Mouse (Mus musculus): Measurements from ENCODE around the gene Lmntd2. TPM values are rescaled to one million over a fixed set of nuclear protein-coding genes. Genes with fewer than 3 reads are reported as not detected.

The Lmntd2 gene
- polyA plus RNA-seq, 1 experiment from 2014 or later, result 4.8 TPM

DNA sequence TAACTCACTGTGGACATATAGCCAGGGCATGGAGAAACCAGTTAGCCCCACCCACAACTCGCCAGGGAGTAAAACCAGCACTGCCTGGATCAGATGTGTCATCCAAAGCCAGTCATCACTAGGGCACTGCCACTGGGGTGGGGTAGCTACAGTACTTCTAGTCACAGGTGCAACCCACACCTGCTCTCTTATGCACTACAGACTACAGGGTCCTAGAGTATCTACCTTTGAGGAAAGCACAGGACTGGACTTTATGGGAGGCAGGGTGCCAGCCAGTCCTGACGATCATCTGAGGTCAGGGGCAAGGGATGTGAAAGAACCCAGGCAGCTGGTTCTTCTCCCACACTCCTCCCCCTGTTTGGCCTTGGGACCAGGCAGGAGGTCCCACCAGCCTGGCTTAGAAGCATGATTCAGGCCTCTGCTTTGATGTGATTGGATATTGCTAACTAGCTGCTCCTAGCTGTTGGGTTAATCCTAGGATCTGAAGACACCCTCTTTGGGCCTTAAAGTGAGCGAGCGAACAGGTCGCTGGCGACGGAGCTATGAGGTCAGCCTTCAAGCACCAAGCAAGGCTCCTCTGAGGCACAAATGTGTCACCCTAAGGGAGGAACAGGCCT is 45.9 kb downstream of the Lmntd2 start:
- 7% methylated on average over 7 of the region's 7 CpGs for WGBS
- Histone ChIP-seq H3K4me2 (ENCODE audit: low read depth, low read length) (peak overlapping the region; percentile 85), H3K36me3 (ENCODE audit: control insufficient read depth, insufficient read depth, low read length) (peaks cover 9% of the 10 kb centered on the region; the same call in 1 of the 2 replicates), H3K27ac (ENCODE audit: low read length) (peak overlapping the region; percentile 94), H3K27me3 (ENCODE audit: control insufficient read depth, insufficient read depth, low read length) (no peaks in the 10 kb centered on the region), H3K4me3 (replicated peaks; ENCODE audit: low read length) (peak overlapping the region; percentile 71), H3K9ac (ENCODE audit: low read length) (peak overlapping the region; percentile 82), H3K4me1 (ENCODE audit: control insufficient read depth, insufficient read depth, low read length) (peaks cover 27% of the 10 kb centered on the region), H3K9me3 (replicated peaks; ENCODE audit: control insufficient read depth, low read length) (no peaks in the 10 kb centered on the region)
- peak; percentile 5; the same call in 1 of the 2 replicates for ATAC-seq (ENCODE audit: insufficient read depth, low FRiP score)

DNA sequence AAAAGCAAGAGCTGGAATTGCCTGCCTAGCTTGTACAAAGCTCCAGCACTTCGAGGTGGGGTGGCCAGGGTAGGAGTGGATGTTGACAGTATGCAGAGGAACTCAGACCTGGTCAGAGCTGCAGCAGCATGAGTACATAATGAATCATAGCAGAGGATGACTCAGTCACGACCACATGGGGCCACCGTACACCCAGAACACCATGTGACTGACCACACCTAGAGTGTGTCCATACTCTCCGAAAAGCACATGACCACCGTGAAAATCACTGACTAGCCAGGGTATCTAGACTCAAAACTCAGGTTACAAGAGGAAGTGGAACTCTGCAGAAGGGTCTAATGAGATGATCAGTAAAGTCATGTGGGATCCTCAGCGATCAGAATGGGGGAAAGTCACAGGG is 49.0 kb downstream of the Lmntd2 start:
- Histone ChIP-seq H3K4me1 (ENCODE audit: control insufficient read depth, insufficient read depth, low read length) (peaks cover 27% of the 10 kb centered on the region), H3K27me3 (ENCODE audit: control insufficient read depth, insufficient read depth, low read length) (no peaks in the 10 kb centered on the region), H3K4me2 (ENCODE audit: low read depth, low read length) (peak overlapping the region; percentile 23; the same call in 1 of the 2 replicates), H3K9ac (ENCODE audit: low read length) (peak overlapping the region; percentile 49; the same call in 1 of the 2 replicates), H3K27ac (ENCODE audit: low read length) (peak overlapping the region; percentile 83), H3K36me3 (ENCODE audit: control insufficient read depth, insufficient read depth, low read length) (peaks cover 26% of the 10 kb centered on the region), H3K4me3 (replicated peaks; ENCODE audit: low read length) (no peak overlapping the region), H3K9me3 (replicated peaks; ENCODE audit: control insufficient read depth, low read length) (no peaks in the 10 kb centered on the region)
- 62% methylated on average over 6 of the region's 6 CpGs for WGBS
- ATAC-seq (ENCODE audit: insufficient read depth, low FRiP score), result peak; percentile 82

DNA sequence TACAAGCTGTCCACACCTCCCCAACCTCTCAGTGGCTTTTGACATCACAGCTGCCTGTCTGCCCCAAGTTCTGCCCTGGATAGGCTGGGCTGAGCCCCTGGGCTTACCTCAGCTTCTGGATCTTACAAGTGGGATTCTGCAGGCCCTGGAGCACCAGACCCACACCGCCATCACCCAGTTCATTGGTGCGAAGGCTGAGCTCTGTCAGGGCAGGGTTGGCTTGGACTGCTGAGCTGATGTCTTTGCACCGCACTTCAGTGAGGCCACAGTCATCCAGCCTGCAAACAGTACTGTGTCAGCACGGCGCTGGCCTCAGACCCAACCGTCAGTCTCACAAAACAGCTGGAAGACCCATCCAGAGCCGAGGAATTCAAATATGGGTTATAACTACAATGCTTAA is 49.5 kb downstream of the Lmntd2 start:
- Histone ChIP-seq H3K9ac (ENCODE audit: low read length) (peak overlapping the region; percentile 49), H3K9me3 (replicated peaks; ENCODE audit: control insufficient read depth, low read length) (no peaks in the 10 kb centered on the region), H3K36me3 (ENCODE audit: control insufficient read depth, insufficient read depth, low read length) (peaks cover 30% of the 10 kb centered on the region), H3K27me3 (ENCODE audit: control insufficient read depth, insufficient read depth, low read length) (no peaks in the 10 kb centered on the region), H3K4me3 (replicated peaks; ENCODE audit: low read length) (no peak overlapping the region), H3K27ac (ENCODE audit: low read length) (peak overlapping the region; percentile 83), H3K4me2 (ENCODE audit: low read depth, low read length) (no peak overlapping the region), H3K4me1 (ENCODE audit: control insufficient read depth, insufficient read depth, low read length) (peaks cover 24% of the 10 kb centered on the region)
- WGBS, result 87% methylated on average over 7 of the region's 7 CpGs
- no peak for ATAC-seq (ENCODE audit: insufficient read depth, low FRiP score)

MicroRNAs encoded within 50 kb of the gene (microRNA counts, 519-probe panel; counts per million panel counts)
- microRNA mmu-miR-210, result 3,554 counts per million, percentile 82 among the panel's probes with 10 or more counts

Small RNA genes within 50 kb of the gene (microRNA-seq; reads per million reads assigned to microRNA genes)
- gene Mir210, result 1,136 reads per million, percentile 77 among the genes with 10 or more reads in this experiment

Other genes with a start within 250 kb of the Lmntd2 start
- 156 and 185 TPM in 2 replicates for gene Ifitm1, start 246.9 kb downstream of the Lmntd2 start, polyA plus RNA-seq (2015; fragmentation: Nextera tagmentation; extraction: Ambion mirVana)
- 322 and 395 TPM in 2 replicates for gene Ifitm3, start 203.3 kb downstream of the Lmntd2 start, polyA plus RNA-seq (2015; fragmentation: Nextera tagmentation; extraction: Ambion mirVana)
- gene Ifitm6, start 196.2 kb downstream of the Lmntd2 start, polyA plus RNA-seq (2015; fragmentation: Nextera tagmentation; extraction: Ambion mirVana), result 5.5 and 7.5 TPM in 2 replicates
- not detected in 2 replicates for gene Gm17387, start 184.9 kb downstream of the Lmntd2 start, polyA plus RNA-seq (2015; fragmentation: Nextera tagmentation; extraction: Ambion mirVana)
- gene B4galnt4, start 153.0 kb downstream of the Lmntd2 start, polyA plus RNA-seq (2015; fragmentation: Nextera tagmentation; extraction: Ambion mirVana), result 4.9 and 5.1 TPM in 2 replicates
- 74.2 and 103 TPM in 2 replicates for gene Pkp3, start 135.9 kb downstream of the Lmntd2 start, polyA plus RNA-seq (2015; fragmentation: Nextera tagmentation; extraction: Ambion mirVana)
- 14.1 and 14.7 TPM in 2 replicates for gene Sigirr, start 113.5 kb downstream of the Lmntd2 start, polyA plus RNA-seq (2015; fragmentation: Nextera tagmentation; extraction: Ambion mirVana)
- 22.5 and 26.2 TPM in 2 replicates for gene Ano9, start 96.3 kb downstream of the Lmntd2 start, polyA plus RNA-seq (2015; fragmentation: Nextera tagmentation; extraction: Ambion mirVana)
- 56.0 and 59.4 TPM in 2 replicates for gene Ptdss2, start 91.7 kb downstream of the Lmntd2 start, polyA plus RNA-seq (2015; fragmentation: Nextera tagmentation; extraction: Ambion mirVana)
- 240 and 265 TPM in 2 replicates for gene Rnh1, start 41.2 kb downstream of the Lmntd2 start, polyA plus RNA-seq (2015; fragmentation: Nextera tagmentation; extraction: Ambion mirVana)
- gene Hras, start 20.1 kb downstream of the Lmntd2 start, polyA plus RNA-seq (2015; fragmentation: Nextera tagmentation; extraction: Ambion mirVana), result 45.1 and 48.0 TPM in 2 replicates
- gene Lrrc56, start 19.9 kb downstream of the Lmntd2 start, polyA plus RNA-seq (2015; fragmentation: Nextera tagmentation; extraction: Ambion mirVana), result 7.1 TPM in 2 replicates
- 82.3 and 104 TPM in 2 replicates for gene Rassf7, start 1.8 kb upstream of the Lmntd2 start, polyA plus RNA-seq (2015; fragmentation: Nextera tagmentation; extraction: Ambion mirVana)
- gene Phrf1, start 14.7 kb upstream of the Lmntd2 start, polyA plus RNA-seq (2015; fragmentation: Nextera tagmentation; extraction: Ambion mirVana), result 57.6 and 67.7 TPM in 2 replicates
- gene Irf7, start 52.4 kb upstream of the Lmntd2 start, polyA plus RNA-seq (2015; fragmentation: Nextera tagmentation; extraction: Ambion mirVana), result 3.5 and 3.6 TPM in 2 replicates
- 16.0 and 17.0 TPM in 2 replicates for gene Cdhr5, start 62.7 kb upstream of the Lmntd2 start, polyA plus RNA-seq (2015; fragmentation: Nextera tagmentation; extraction: Ambion mirVana)
- gene Sct, start 65.1 kb upstream of the Lmntd2 start, polyA plus RNA-seq (2015; fragmentation: Nextera tagmentation; extraction: Ambion mirVana), result 23.2 and 24.8 TPM in 2 replicates
- 0.18 TPM in 1 of 2 replicates, not detected in the other for gene Drd4, start 77.9 kb upstream of the Lmntd2 start, polyA plus RNA-seq (2015; fragmentation: Nextera tagmentation; extraction: Ambion mirVana)
- gene Deaf1, start 113.6 kb upstream of the Lmntd2 start, polyA plus RNA-seq (2015; fragmentation: Nextera tagmentation; extraction: Ambion mirVana), result 61.3 and 64.3 TPM in 2 replicates
- gene Tmem80, start 113.7 kb upstream of the Lmntd2 start, polyA plus RNA-seq (2015; fragmentation: Nextera tagmentation; extraction: Ambion mirVana), result 35.9 and 36.5 TPM in 2 replicates
- gene Eps8l2, start 124.8 kb upstream of the Lmntd2 start, polyA plus RNA-seq (2015; fragmentation: Nextera tagmentation; extraction: Ambion mirVana), result 79.4 and 108 TPM in 2 replicates
- gene Taldo1, start 178.1 kb upstream of the Lmntd2 start, polyA plus RNA-seq (2015; fragmentation: Nextera tagmentation; extraction: Ambion mirVana), result 399 and 400 TPM in 2 replicates
- 45.8 and 48.1 TPM in 2 replicates for gene Gatd1, start 200.1 kb upstream of the Lmntd2 start, polyA plus RNA-seq (2015; fragmentation: Nextera tagmentation; extraction: Ambion mirVana)
- gene Cend1, start 215.4 kb upstream of the Lmntd2 start, polyA plus RNA-seq (2015; fragmentation: Nextera tagmentation; extraction: Ambion mirVana), result 2.6 and 3.8 TPM in 2 replicates
- gene Slc25a22, start 223.8 kb upstream of the Lmntd2 start, polyA plus RNA-seq (2015; fragmentation: Nextera tagmentation; extraction: Ambion mirVana), result 29.4 and 32.3 TPM in 2 replicates
- gene Pidd1, start 229.9 kb upstream of the Lmntd2 start, polyA plus RNA-seq (2015; fragmentation: Nextera tagmentation; extraction: Ambion mirVana), result 7.6 and 8.2 TPM in 2 replicates
- gene Rplp2, start 233.3 kb upstream of the Lmntd2 start, polyA plus RNA-seq (2015; fragmentation: Nextera tagmentation; extraction: Ambion mirVana), result 1,060 and 1,250 TPM in 2 replicates
- gene Pnpla2, start 241.1 kb upstream of the Lmntd2 start, polyA plus RNA-seq (2015; fragmentation: Nextera tagmentation; extraction: Ambion mirVana), result 34.0 and 38.5 TPM in 2 replicates
- 21.4 and 25.3 TPM in 2 replicates for gene Cracr2b, start 247.0 kb upstream of the Lmntd2 start, polyA plus RNA-seq (2015; fragmentation: Nextera tagmentation; extraction: Ambion mirVana)

Measured in stomach, embryonic 16.5 days (tissue).